Mouse (Mus musculus): ENCODE measurements around the gene Itfg2.

The Itfg2 gene

DNA sequence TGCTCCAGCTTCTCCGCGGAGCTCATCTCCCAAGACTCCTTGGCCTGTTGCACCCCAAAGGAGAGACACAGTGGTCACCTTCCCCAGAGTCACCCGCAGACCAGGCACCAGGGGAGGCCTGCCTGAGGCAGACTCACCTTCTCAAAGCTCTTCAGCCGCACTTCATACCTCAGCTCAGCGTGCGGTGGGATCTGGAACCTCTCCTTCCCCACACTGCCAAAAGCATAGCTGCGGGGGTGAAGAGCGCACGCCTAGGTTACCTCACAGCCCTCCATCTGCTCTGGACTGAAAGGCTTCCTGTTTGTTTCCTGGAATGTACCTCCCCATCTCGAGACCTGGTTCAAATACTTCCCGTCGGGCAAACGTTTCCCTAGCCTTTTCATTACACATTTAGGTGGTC lies 8.8 kb upstream of the Itfg2 start:
- DNase-seq: no peak

- DNase-seq: no peak
Observed at GRCm38 (mm10) chr6:128432356-128432915, 7.7 kb upstream of the Itfg2 start.

- no peak for DNase-seq
Observed at GRCm38 (mm10) chr6:128429826-128430225, 5.1 kb upstream of the Itfg2 start.

DNA sequence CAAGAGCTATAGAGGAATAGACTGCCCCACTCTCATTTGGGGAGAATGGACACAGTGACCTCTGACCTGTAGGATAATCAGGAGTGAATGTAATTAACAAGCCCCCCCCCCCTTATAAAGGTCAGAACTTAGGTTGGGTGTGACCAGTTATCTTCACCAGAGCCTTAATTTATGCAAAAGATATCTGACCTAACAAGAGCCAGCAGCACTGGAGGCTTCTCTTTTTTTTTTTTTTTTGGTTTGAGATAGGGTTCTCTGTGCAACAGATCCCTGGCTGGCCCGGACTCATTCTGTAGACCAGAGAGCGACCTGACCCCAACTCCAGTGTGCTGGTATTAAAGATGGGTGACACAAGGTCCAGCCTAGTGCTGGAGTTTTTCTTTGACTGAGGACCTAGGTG lies 4.6 kb upstream of the Itfg2 start:
- DNase-seq: no peak

- no peak for DNase-seq
Observed at GRCm38 (mm10) chr6:128427571-128427970, 2.8 kb upstream of the Itfg2 start.

- no peak for DNase-seq
Observed at GRCm38 (mm10) chr6:128425046-128425445, 315 bp upstream of the Itfg2 start.

- no peak for DNase-seq
Observed at GRCm38 (mm10) chr6:128423496-128424268, 1.0 kb downstream of the Itfg2 start.

DNA sequence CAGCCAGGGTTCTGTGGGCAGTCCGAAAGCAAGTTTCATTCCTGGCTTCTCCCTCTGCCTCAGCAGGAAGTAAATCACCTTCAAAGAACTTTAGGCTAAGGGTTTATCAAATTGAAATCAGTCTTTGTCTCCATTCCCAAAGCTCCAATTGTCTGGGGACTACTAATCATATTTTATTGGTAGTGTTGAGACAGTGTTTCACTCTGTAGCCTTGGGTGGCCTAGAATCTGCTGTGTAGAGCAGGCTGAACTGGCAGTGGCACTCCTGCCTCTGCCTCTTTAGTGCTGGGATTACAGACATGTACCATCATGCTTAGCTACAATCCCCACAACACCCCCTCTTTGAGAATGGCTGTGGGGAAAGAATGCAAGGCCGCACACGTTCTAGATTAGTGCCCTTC lies 3.3 kb downstream of the Itfg2 start:
- no peak for DNase-seq

DNA sequence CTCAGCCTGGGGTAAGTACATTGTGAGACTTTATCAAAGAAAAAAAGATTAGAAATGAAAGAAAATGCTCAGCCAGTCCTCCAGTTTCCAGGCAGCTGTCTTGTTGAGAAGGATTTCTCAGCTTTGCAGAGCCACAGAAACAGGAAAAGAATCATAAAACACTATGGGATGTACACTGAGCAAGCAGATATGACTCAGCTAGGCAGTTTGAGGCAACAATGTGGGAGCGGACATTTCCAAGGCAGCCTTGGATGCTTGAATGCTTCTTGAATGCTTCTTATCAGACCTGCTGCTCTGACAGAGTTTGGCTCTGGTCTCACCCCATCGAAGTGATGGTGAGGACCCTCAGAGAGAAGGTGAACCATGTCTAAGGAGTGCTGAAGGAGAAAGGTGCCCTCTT lies 3.7 kb downstream of the Itfg2 start:
- no peak for DNase-seq

DNA sequence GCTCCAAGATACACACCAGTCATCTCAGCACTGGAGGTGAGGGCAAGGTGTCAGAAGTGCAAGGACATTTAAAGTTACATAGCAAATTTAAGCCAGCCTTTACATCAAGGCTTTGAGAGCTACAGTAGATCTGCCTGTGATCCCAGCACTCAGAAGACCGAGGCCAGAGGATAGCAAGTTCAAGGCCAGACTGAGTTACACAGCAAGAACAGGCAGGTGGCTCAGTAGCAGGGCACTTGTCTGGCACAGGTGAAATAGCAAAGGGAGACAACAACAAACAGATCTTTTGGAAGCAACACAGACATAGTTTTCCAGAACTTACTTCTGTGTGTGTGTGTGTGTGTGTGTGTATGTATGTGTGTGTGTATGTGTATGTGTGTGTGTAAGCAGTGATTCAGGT lies 6.7 kb downstream of the Itfg2 start:
- DNase-seq: no peak

- no peak for DNase-seq
Observed at GRCm38 (mm10) chr6:128416169-128416568, 8.6 kb downstream of the Itfg2 start.

DNA sequence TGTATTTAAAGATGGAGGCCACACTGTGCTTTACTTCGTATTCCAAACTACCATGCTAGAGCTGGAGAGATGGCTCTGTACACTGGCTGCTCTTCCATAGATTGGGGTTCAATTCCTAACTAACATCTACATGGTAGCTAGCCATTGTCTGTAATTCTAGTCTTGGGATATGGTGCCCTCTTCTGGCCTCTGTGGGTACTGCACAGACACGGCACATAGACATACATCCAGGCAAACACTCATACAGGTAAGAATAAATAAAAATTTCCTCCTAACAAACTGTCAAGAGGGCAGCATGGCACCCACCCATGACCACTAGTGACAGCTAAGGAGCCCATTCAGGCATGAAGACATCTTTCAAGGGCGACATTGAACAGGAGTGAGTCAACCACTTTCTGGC lies 13.6 kb downstream of the Itfg2 start:
- peak in 1 of 2 experiments; percentile 36 for DNase-seq

- DNase-seq: no peak
Observed at GRCm38 (mm10) chr6:128410305-128410704, 14.4 kb downstream of the Itfg2 start.

GRCm38 (mm10) chr6:128408544-128409125 lies 16.1 kb downstream of the Itfg2 start:
- no peak for DNase-seq

DNA sequence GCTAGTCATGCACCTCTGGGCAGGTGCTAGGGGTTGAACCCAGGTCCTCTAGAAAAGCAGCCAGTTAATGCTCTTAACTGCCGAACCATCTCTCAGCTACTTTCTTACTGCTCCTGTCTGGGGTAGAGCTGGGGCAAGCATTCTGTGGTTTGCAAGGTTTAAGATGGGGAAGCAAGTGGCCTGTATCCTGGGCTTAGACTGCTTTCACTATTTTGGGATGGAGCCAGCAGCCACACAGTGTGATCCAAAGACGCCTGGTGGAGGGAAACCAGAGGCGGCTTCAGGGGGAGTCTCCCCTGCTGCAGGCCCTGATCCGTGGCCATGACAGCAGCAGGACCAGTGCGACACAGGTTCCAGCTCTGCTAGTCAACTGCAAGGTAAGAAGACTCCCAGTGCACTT lies 20.0 kb downstream of the Itfg2 start:
- no peak for DNase-seq

- DNase-seq: no peak
Observed at GRCm38 (mm10) chr6:128399421-128400185, 25.1 kb downstream of the Itfg2 start.

- no peak for DNase-seq
Observed at GRCm38 (mm10) chr6:128398996-128399395, 25.7 kb downstream of the Itfg2 start, which contains the start of gene Nrip2. TSS of gene Nrip2 (plus strand) at chr6:128399296.

- DNase-seq: no peak
Observed at GRCm38 (mm10) chr6:128397574-128398261, 27.0 kb downstream of the Itfg2 start.

DNA sequence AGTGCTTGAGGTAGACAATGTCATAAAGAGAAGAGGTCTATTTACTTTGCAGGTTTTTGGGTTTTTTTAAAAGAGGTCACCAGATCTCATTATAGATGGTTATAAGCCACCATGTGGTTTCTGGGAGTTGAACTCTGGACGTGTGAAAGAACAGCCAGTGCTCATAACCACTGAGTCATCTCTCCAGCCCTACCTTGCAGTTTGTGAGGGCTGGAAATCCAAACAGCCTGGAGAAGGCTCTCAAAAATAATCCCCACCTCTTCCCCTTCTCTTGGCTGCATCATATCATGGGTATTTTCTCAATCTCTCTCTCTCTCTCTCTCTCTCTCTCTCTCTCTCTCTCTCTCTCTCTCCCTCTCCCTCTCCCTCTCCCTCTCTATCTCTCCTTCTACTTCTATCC lies 34.0 kb downstream of the Itfg2 start:
- DNase-seq: no peak

GRCm38 (mm10) chr6:128389185-128389584 lies 35.5 kb downstream of the Itfg2 start:
- no peak for DNase-seq

DNA sequence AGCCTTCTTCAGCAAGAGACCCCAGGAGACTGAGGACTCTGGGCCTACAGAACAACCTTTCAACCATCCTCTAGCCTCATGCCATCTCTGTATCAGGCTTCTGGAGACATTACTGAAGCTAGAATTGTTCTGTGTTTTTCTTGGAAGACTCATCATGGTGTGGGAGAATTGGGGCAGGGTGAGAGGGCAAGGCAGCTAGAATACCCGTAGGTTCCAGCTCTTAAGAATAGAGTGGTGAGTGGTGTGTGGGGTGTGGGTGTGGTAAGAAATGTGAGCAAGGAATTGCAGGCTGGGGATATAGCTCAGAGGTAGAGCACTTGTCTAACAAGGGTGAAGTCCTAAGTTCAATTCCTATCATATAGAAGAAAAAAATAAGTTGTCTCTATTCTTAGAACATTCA lies 39.7 kb downstream of the Itfg2 start:
- DNase-seq: no peak

- DNase-seq: no peak
Observed at GRCm38 (mm10) chr6:128383752-128384151, 41.0 kb downstream of the Itfg2 start.

DNA sequence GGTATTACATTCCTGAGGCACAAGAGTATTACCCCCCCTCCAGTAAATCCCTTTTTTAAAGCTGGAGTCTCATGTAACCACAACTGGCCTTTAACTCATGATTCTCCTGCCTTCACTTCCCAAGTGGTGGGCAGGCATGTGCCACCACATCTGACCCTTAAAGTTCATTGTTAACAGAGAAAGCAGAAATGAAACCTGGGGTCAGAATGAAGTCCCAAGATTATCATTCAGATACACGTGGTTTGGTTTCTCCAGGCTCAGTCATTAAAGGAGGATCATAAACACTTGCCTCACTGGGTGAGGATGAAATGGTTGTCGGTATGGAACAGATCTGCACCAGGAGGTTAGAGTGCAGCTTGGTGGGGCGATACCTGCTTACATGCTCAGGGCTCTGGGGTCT lies 43.5 kb downstream of the Itfg2 start:
- DNase-seq: no peak

Measured in thymus, adult 18-20 months (tissue).